Mouse (Mus musculus) MEL-GATA-1-ER (cell line): ENCODE data around the gene Sim2.
A peak's percentile ranks its signal among the peaks of the same experiment; 100 is the strongest.

Experiments
- DNase-seq: peaks from one replicate; pipeline ENCODE4 v3.0.0-alpha.2; 2012; ENCODE audit warnings: low read depth; ENCODE audit errors: extremely low read depth

Gene Sim2

DNA sequence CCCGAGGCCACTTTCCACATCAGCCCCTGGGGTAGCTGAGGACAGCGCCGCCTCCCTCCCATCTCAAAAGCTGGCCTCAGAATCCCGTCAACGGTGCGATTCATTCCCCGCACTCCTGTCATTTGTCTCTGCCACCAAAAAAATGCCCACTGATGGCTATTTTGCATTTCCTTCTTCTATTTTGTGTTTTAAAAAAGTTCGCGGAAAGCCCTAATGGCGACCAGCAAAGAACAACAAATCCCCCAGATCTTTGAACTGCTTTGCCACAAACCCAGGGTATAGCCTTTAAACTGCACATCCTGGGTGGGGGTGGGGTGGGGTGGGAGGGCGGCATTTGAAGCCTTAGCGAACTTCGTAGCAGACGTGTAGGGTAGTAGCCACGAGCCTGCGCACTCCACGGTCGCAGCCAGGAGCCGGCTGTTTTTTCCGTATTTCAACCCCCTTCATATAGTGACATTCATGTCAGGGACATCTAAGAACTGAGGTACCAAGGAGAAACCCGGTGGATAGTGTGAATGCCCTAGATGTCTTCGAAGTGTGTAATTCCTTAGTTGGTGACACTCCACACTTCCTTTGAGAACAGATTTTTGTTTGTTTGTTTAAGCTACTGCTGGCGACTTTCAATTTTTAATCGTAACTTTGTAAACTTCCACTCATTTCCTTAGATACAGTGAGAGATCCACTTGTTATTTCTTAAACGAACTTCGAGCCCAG lies 10.5 kb downstream of the Sim2 start:
- DNase-seq = no peak

DNA sequence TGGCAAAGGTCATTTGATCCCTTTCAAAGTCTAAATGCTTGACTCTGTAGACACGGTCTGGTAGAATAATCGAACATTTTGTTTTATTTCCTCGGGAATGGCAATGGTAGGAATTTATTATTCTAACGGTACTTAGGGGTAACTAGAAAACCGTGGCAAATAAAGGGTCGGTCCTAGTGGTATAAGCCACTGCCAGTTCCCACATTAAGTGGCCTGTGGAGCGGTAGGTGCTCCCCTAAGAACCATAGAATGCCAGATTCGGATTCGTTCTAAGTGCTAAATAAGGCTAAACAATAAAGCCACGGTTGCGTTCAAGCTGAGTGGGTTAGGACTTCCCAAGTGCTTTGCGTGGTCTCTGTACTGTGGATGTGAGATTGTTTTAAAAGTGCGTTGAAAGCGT lies 11.7 kb downstream of the Sim2 start:
- no peak for DNase-seq

DNA sequence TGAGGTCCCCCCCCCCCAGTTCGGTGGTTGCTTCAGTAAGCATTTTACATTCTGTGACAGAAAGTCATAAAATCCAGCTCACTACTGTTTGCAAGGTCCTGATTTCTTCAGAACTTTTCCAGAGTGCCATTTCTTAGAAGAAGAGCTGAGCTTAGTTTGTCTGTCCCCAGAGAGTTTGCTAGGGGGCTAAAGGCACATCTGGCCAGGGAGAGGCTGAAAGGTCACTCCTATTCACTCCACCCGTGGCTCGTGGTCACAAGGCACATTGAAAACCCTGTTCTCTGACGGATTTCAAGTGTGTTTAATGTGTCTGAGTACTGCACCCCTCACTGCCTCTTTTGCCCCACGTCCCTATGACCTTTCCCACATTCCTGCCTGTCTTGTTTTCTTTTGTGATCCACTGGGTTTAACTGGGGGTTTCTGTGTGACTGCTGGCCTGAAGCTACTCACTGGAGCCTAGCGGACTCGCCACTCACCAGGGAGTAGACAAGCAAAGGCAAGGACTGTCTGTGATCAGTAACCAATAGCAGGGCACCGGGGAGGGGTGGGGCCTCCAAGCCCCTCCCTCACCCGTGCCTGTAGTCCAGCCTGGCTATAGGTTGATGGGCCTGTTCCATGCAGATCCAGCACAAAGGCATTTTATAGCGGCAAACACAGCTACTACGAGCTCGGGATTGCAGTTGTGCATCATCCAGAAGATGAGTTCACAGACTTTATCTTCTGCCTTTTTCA lies 13.2 kb downstream of the Sim2 start:
- no peak for DNase-seq

DNA sequence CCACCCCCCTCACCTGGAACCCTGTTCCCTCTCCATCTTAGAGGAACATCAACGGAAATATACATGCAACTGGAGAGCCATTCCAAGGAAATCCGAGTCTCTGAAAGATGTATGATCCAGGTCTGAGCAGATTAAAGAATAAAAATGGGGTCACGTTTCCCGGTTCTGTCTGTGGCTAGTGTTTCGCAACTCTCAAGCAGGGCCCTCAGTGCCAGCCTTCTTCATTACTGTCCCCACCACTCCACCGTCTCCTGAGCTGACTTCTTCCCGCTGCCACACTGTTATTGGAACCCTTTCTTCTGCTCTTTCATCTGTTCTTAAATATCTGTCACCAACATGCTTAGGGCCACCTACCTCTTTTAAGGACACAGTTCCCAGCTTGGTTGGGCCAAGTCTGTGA lies 28.4 kb downstream of the Sim2 start:
- DNase-seq = no peak

DNA sequence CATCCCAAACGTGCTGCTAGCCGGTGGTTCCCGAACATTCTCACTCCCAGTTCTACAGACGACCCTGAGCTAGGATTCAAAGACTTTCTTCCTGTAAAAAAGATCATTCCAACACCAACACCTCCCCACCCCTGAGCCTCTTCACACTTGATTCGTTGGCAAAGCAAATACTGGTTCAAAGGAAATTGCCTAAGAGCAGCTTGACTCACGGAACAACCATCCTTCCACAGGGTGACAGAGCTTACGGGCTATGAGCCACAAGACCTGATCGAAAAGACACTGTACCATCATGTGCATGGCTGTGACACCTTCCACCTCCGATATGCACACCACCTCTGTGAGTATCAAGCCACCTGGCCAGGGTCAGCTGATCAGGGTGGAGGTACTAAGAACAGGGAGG lies 30.0 kb downstream of the Sim2 start:
- no peak for DNase-seq

DNA sequence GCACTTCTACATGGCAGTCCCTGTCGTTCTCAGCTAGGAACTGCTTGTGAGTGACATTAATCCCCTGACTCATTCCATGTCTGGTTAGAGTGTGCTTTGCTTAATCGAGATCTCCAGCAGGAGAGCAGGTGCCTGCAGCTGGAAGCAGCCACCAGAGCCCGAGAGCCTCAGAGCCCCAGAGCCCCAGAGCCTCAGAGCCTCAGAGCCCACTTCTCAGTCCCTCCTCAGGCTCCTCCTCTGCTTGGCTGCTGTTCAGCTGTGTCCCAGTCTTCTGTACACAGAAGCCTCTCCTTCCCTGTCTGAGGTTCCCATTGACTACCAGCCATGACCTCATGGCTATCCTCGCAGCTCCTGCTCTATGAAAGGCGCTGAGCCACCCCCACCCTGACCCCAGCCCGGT lies 32.6 kb downstream of the Sim2 start:
- no peak for DNase-seq

DNA sequence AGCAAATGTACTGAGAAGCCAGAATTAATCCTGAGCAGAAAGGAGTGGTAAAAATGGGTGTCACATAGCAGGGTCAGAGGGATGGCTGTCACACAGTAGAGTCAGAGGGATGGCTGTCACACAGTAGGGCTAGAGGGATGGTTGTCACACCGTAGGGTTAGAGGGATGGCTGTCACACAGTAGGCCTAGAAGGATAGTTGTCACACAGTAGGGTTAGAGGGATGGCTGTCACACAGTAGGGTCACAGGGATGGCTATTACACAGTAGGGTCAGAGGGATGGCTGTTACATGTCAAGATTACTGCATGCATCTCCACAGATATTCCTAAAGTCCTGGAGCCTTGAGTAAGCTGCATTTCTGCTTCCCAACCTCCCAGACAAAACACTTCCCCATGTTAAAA lies 33.7 kb downstream of the Sim2 start:
- DNase-seq = no peak

DNA sequence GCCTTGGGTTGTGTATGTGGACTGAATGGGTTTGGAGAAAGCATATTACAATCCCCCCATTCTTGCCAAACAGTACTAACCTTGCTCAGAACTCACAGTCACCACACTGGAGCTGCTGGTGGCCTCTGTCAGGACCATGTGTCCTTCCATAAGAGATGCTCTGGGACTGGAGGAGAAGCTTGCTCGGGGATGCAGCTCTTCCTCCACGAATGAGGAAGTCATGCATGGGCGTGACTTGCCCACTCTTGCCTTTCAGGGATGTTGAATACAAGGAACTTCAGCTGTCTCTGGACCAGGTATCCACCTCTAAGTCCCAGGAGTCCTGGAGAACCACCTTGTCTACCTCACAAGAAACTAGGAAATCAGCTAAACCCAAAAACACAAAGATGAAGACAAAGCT lies 37.6 kb downstream of the Sim2 start:
- DNase-seq = peak; percentile 5

DNA sequence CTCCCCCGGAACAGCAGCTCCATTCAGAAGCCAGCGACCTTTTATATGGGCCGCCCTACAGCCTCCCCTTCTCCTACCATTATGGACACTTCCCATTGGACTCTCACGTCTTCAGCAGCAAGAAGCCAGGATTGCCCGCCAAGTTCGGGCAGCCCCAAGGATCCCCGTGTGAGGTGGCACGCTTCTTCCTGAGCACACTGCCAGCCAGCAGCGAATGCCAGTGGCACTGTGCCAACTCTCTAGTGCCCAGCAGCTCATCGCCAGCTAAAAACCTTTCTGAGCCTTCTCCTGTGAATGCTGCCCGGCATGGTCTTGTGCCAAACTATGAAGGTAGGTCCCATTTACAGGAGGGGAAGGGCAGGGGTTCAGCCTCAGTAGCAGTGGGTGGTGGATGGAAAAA lies 38.5 kb downstream of the Sim2 start:
- no peak for DNase-seq

DNA sequence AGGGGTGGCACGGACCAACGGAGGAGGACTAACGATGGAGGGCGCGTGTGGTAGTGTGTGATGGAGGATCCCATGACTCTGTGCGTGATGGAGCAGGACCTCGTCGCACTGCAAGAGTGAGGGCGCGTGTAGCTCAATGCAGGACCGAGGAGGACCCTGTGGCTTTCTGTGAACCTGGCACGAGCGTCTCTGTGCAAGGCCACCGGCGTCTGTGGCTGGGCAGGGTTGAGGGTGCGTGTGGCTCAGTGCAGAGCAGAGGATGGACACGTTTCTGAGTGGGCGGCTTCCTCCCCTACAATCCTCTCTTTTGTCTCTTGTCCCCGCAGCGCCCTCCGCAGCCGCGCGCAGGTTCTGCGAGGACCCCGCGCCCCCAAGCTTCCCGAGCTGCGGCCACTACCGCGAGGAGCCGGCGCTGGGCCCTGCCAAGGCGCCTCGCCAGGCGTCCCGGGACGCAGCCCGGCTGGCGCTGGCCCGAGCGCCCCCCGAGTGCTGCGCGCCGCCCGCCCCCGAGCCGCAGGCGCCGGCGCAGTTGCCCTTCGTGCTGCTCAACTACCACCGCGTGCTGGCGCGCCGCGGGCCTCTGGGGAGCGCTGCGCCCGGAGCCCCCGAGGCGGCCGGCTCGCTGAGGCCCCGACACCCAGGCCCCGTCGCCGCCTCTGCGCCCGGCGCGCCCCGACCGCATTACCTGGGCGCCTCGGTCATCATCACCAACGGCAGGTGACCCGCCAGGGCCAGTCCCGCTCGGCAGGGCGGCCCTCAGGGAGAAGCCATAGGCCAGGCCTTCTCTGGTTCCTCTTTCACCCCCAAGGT lies 40.6 kb downstream of the Sim2 start:
- no peak for DNase-seq

DNA sequence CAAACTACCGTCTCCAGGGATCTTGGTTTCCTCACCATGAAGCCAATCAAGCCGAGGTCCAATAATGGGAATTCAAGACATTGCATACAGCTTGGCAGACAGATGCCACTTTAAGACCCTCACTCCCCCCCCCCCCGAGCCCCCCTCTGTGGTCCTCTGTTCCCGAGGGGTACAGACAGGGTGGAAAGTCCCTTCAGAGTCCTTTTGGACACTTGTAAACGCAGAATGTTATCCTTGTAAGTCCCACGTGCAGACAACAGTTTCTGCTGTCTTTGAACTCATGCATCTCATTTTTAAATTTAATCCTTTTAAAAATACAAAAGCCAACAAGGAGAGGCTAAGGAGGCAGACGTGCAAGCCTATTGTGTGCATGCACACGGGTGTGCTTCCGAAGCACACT lies 41.5 kb downstream of the Sim2 start:
- no peak for DNase-seq

DNA sequence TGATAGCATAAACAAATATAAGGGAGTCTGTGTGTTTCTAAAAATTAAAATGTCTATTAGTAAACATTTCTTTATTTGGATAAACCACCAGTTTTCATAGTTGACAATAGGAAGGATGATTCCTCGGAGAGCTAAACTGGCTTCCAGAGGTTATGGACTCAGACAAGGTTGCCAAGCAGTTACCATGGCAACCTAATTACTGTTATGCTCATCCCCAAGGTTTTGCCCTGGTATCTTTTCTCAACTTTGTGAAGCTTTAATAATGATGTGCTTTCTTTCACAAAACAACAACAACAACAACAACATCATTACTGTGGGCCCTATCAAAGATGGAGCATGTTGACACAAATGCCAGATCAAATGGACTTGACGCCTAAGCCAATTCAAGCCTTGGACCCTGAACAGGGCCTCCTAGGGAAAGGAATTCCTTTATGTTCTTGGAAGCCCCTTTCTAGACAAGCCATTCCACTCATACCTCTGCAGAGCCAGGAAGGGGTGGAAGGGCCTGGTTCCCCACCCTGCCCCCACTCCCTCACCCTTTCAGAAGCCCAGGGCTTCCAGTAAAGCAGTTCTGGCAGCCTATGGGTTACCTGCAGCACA lies 43.6 kb downstream of the Sim2 start:
- DNase-seq = no peak

DNA sequence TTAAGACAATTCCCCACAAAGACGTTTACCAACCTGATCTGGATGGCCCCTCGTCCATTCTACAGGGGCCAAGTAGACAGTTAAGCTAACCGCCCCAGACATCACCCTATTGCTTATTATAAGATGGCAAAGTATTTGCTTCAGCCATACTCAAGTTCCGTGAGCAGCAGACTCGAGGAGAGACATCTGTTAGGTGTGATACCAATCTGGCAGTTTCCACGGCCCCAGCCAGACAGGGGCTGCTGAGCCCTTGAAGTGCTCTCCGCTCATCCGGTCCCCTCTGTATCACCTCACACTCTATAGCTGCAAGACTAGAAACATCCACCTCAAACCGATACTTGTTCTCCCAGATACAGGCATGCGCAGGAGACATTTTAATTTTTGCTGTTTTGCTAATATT lies 49.5 kb downstream of the Sim2 start:
- DNase-seq = no peak

DNA sequence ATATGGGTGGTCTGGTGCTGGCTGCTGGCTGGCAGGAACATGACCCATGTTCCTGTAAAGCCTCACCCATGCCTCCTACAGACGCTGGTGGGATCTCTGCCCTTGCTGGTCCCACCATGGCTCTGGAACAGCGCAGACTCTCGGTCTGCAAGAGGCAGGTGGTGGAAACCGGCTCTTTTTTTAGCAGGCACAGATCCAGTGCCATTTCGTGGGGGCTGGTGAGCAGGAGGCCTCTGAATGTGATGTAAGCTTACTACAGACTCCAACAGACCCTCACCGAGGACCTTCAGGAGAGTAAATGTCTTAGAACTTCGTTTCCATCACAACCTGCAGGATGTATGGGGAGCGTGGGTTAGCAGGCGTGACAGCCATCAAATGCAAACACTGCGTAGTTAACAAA lies 56.0 kb downstream of the Sim2 start:
- DNase-seq = no peak

DNA sequence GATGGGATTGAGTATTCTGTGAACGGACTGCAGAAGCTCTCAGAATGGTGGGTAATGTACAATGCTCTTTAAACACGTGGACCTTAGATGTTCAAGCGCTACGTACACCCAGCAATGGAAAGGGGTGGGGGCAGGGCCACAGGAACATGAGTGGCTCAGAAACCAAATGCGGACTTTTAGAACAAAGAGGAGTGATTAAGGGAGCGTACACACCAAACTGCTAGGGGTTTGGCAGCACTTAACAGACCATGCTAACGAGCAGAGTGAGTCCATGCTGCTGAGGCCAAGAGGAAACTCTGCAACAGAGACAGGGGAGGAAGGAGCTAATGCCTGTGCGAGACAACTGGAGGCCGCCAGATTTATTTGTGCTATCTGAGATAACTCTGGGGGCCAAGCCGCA lies 58.6 kb downstream of the Sim2 start:
- no peak for DNase-seq

DNA sequence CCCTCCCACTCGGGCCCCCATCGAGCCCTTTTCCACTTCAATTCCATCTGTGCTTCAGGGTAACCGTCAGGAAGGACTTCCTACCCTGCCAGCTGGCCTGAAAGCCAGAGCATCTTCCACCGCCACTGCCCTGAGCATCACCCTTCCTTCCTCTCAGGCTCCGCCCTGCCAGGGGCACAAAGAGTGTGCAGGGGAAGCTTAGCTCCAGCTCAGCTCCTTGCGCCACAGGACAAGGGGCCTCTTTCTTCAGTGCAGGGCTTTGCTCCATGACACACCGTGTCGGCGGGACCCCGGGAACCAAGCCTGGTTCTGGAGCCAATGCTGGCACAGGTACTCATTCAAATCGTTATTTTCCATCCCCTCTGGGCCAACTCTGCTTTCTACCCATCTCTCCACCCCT lies 63.4 kb downstream of the Sim2 start:
- no peak for DNase-seq

DNA sequence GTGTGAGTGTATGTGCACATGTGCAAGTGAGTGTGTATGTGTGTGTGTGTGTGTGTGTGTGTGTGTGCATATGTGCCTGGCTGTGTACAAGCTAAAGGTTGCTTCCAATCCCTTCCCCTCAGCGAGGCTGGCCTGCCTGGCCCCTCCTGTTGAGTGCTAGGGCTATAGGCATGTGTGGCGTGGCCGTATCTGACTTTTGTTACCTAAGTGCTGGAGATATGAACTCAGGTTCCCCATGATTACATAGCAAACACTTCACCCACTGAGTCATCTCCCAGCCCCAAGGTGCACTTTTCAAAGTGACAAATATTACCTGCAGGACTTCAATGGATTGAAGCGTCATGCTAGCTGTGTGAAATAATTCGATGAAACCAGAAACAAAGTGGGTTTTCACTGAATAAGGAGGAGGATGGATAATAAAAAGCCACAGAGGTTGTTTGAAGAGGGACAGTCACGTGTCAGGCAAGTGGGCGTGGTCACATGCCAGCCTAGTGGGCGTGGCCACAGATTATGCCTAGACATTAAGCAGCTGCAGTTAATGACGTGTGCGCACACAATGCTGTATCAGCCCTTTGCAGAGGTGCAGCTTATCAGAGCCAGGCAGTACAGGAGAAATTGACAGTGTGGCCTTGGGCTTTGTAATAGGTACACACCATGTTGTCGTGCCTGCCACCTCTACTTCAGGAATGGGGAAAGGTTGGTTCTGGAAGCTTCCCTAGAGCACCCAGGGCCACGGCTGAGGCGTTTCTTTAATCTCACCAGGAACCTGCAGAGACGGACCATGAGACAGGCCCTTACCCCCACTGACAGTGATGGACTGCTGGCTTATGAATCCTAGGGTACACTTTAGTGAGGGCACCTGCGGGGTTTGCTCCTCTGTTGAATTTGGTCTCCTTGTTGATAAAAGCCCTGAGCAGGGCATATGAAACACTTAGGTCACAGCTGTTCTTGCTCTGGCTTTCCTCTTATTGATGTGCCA lies 65.7 kb downstream of the Sim2 start:
- DNase-seq = peak; percentile 53

DNA sequence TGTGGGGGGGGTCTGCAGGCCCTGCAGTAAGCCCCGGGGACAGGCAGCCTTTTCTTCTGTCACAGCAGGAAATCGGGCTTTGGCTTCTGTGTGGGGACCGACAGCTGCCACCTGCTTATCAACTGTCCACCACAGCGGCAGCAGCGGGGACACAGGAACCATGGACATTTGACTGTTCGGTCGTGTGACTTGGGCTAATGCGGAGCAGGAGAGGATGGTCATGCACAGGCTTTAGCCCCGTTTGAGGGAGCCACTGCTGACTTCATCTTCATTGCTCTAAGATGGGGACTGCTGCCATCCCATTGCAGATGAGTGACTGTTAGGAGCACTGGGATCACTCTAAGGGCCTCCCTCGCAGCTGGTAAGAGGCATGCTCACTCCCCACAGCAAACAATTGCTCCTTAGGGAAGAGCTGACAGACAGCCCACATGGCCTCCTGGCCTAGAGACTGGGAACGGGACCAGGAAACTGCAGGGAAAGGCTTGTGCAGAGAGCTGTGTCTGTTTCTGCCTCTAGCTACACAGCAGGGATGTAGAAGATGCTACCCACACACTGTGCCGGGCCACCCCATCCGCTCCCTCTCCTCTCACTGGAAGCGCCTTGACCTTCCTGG lies 70.4 kb downstream of the Sim2 start:
- DNase-seq = no peak

DNA sequence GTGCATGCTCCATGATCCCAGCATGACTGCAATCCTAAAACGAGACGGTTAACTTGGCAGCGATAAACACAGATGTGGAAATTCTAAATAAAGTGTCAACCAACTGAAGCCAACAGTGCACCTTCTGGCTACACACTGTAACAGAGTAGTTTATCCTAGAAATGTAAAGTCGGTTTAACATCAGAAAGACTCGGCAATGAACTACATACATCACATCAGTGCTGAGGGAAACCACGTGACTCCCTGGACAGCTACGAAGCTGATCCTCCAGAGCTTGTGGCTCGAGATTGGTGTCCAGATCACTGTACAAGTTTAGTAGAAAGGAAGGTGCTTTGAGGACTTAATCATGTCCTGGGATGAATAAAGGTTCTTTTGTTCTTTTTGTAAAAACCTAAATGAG lies 73.1 kb downstream of the Sim2 start:
- no peak for DNase-seq

DNA sequence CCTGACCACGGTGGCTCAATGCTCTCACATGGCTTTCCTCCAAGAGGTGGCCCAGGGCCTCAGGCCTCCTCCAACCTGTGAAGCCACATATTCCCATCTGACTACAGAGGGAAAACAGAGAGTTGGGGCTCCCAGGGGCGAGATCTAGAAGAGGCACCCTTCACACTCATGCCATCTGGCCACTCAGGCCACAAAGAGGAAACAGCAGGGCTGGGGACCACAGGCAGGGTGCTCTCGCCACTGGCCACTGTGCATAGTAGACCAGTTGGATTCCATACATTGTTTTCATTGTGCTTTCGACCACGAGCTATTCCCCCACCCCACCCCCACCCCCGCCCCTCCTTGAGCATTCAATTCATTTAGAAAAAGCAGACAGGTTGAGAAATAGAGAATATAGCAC lies 77.3 kb downstream of the Sim2 start:
- DNase-seq = no peak
